Mouse (Mus musculus) adrenal gland, postnatal 10 days (tissue): ENCODE data around the gene Arhgap24. TPM values are rescaled to one million over a fixed set of nuclear protein-coding genes. Genes with fewer than 3 reads are reported as not detected.

Source experiments
- DNase-seq: peaks from one replicate; pipeline ENCODE4 v3.0.0; 2021; ENCODE audit warnings: mixed read lengths
- total RNA-seq, 2 experiments: library from RNA; stranded (reverse); gene quantifications; 2 replicates each; pipeline ENCODE4 v1.2.3; 2021

The Arhgap24 gene
- total RNA-seq, 2 experiments from 2014 or later: 16.0 to 17.7 TPM

GRCm38 (mm10) chr5:102743436-102743835 lies 262.2 kb downstream of the Arhgap24 start:
- no peak for DNase-seq

GRCm38 (mm10) chr5:102744051-102744450 lies 262.9 kb downstream of the Arhgap24 start:
- DNase-seq: no peak

GRCm38 (mm10) chr5:102748146-102748545 lies 267.0 kb downstream of the Arhgap24 start:
- DNase-seq: no peak

GRCm38 (mm10) chr5:102749020-102749419 lies 267.8 kb downstream of the Arhgap24 start:
- no peak for DNase-seq

GRCm38 (mm10) chr5:102750674-102751073 lies 269.5 kb downstream of the Arhgap24 start:
- no peak for DNase-seq

- no peak for DNase-seq
These were observed 270.6 kb downstream of the Arhgap24 start for GRCm38 (mm10) chr5:102751661-102752307.

GRCm38 (mm10) chr5:102752308-102752663 lies 271.1 kb downstream of the Arhgap24 start:
- DNase-seq: no peak

- DNase-seq: no peak
These were observed 275.8 kb downstream of the Arhgap24 start for GRCm38 (mm10) chr5:102757040-102757439.

GRCm38 (mm10) chr5:102765694-102766093 lies 284.5 kb downstream of the Arhgap24 start:
- no peak for DNase-seq

GRCm38 (mm10) chr5:102766311-102767057 lies 285.3 kb downstream of the Arhgap24 start:
- DNase-seq: peak; percentile 70

- DNase-seq: no peak
These were observed 285.9 kb downstream of the Arhgap24 start for GRCm38 (mm10) chr5:102767058-102767444.

GRCm38 (mm10) chr5:102767822-102768221 lies 286.6 kb downstream of the Arhgap24 start:
- DNase-seq: no peak

GRCm38 (mm10) chr5:102768385-102769080 lies 287.3 kb downstream of the Arhgap24 start:
- peak; percentile 43 for DNase-seq

- no peak for DNase-seq
These were observed 289.4 kb downstream of the Arhgap24 start for GRCm38 (mm10) chr5:102770611-102771010.

- no peak for DNase-seq
These were observed 293.3 kb downstream of the Arhgap24 start for GRCm38 (mm10) chr5:102774500-102774899.

- DNase-seq: no peak
These were observed 296.1 kb downstream of the Arhgap24 start for GRCm38 (mm10) chr5:102777255-102777654.

GRCm38 (mm10) chr5:102777852-102778251 lies 296.7 kb downstream of the Arhgap24 start:
- no peak for DNase-seq

- no peak for DNase-seq
These were observed 297.1 kb downstream of the Arhgap24 start for GRCm38 (mm10) chr5:102778253-102778652.

- DNase-seq: no peak
These were observed 302.4 kb downstream of the Arhgap24 start for GRCm38 (mm10) chr5:102783585-102783984.

GRCm38 (mm10) chr5:102786123-102786522 lies 304.9 kb downstream of the Arhgap24 start:
- DNase-seq: no peak

- no peak for DNase-seq
These were observed 307.2 kb downstream of the Arhgap24 start for GRCm38 (mm10) chr5:102788437-102788836.

- no peak for DNase-seq
These were observed 310.1 kb downstream of the Arhgap24 start for GRCm38 (mm10) chr5:102791273-102791672.

GRCm38 (mm10) chr5:102793536-102793935 lies 312.3 kb downstream of the Arhgap24 start:
- peak; percentile 12 for DNase-seq
